9 mouse cellular contexts compared by ENCODE assay signal in genomic region chr1:11413894-11414556, GRCm38 (mm10). TPM values are rescaled to one million over a fixed set of nuclear protein-coding genes. Genes with fewer than 3 reads are reported as not detected.
DNase-seq lines count a peak whose midpoint lies in the region; ATAC-seq and TF ChIP-seq lines count a peak whose summit lies in the region.
"Had no signal": no experiment of that assay in that cellular context is flagged by ENCODE, and none has a peak within 500 bp of the region (broad histone marks: within the 10 kb centered on the region; RNA-seq: fewer than 3 reads in every experiment).

Gene A830018L16Rik, plus strand, starts transcription at chr1:11414105.

- intact Hi-C loops in left cerebral cortex, postnatal 4 days (cut with DNase I): no loop called here

- DNase-seq in heart, embryonic 10.5 days (ENCODE audit: low spot score): peak; percentile 86
- DNase-seq in kidney, adult 8-10 months: peak; percentile 12 to 44
- DNase-seq in left cerebral cortex, postnatal 4 days: peak; percentile 84

- peak within 1 kb of the TSS; percentile 56 for H3K9ac ChIP-seq in midbrain, embryonic 12.5 days (replicated peaks)
- H3K9ac ChIP-seq in stomach, embryonic 15.5 days: peak within 1 kb of the TSS; percentile 29; the same call in 1 of the 2 replicates

- under 1% methylated on average over 50 of the region's 50 CpGs for WGBS in heart, embryonic 10.5 days
- under 1% methylated on average over 50 of the region's 50 CpGs for WGBS in midbrain, embryonic 12.5 days
- under 1% methylated on average over 48 of the region's 50 CpGs for WGBS in stomach, embryonic 15.5 days

- ATAC-seq in cerebellum, adult (ENCODE audit: insufficient number of reproducible peaks, low FRiP score, low TSS enrichment): peak; percentile 85
- peak; percentile 99 for ATAC-seq in midbrain, embryonic 12.5 days (ENCODE audit: low FRiP score, low read depth)
- ATAC-seq in stomach, embryonic 15.5 days (ENCODE audit: insufficient read depth, low FRiP score, low read depth): peak; percentile 93
- no peak for ATAC-seq in erythroblast, adult 5-6 weeks (replicated peaks; ENCODE audit: low FRiP score, poor library complexity, severe bottlenecking)

- H3K4me2 ChIP-seq in midbrain, embryonic 12.5 days (replicated peaks): peak within 1 kb of the TSS; percentile 82
- peak within 1 kb of the TSS; percentile 91 for H3K4me2 ChIP-seq in stomach, embryonic 15.5 days

- no peaks in the 10 kb centered on the region for H3K9me3 ChIP-seq in heart, embryonic 10.5 days
- no peaks in the 10 kb centered on the region for H3K9me3 ChIP-seq in midbrain, embryonic 12.5 days
- H3K9me3 ChIP-seq in stomach, embryonic 15.5 days: no peaks in the 10 kb centered on the region

- peak; percentile 38; the same call in 1 of the 2 replicates for TF ChIP-seq CTCF in embryonic fibroblast, embryonic 13.5 days (IDR thresholded peaks at IDR 0.05; ENCODE audit: borderline replicate concordance, insufficient read depth, low read length)

- no peaks in the 10 kb centered on the region for H3K36me3 ChIP-seq in heart, embryonic 10.5 days
- H3K36me3 ChIP-seq in midbrain, embryonic 12.5 days: no peaks in the 10 kb centered on the region
- H3K36me3 ChIP-seq in stomach, embryonic 15.5 days: no peaks in the 10 kb centered on the region

- H3K4me3 ChIP-seq in embryonic fibroblast, embryonic 13.5 days (ENCODE audit: insufficient read depth, low read length): peak within 1 kb of the TSS; percentile 41
- H3K4me3 ChIP-seq in heart, embryonic 10.5 days: peak within 1 kb of the TSS; percentile 60
- peak within 1 kb of the TSS; percentile 50 for H3K4me3 ChIP-seq in midbrain, embryonic 12.5 days
- H3K4me3 ChIP-seq in stomach, embryonic 15.5 days (replicated peaks): peak within 1 kb of the TSS; percentile 50

- H3K27ac ChIP-seq in embryonic fibroblast, embryonic 13.5 days (ENCODE audit: insufficient read depth, low read length): no peak within 1 kb of the TSS
- H3K27ac ChIP-seq in heart, embryonic 10.5 days: peak within 1 kb of the TSS; percentile 42; the same call in 1 of the 2 replicates
- H3K27ac ChIP-seq in midbrain, embryonic 12.5 days (replicated peaks): no peak within 1 kb of the TSS
- peak within 1 kb of the TSS; percentile 35; the same call in 1 of the 2 replicates for H3K27ac ChIP-seq in stomach, embryonic 15.5 days

- no peaks in the 10 kb centered on the region for H3K4me1 ChIP-seq in embryonic fibroblast, embryonic 13.5 days (ENCODE audit: control insufficient read depth, insufficient read depth, low read length)
- H3K4me1 ChIP-seq in heart, embryonic 10.5 days: no peaks in the 10 kb centered on the region
- peaks cover 7% of the 10 kb centered on the region; the same call in 1 of the 2 replicates for H3K4me1 ChIP-seq in midbrain, embryonic 12.5 days
- H3K4me1 ChIP-seq in stomach, embryonic 15.5 days: no peaks in the 10 kb centered on the region

- H3K27me3 ChIP-seq in heart, embryonic 10.5 days (ENCODE audit: insufficient read depth, poor library complexity, severe bottlenecking): peaks cover 30% of the 10 kb centered on the region
- H3K27me3 ChIP-seq in midbrain, embryonic 12.5 days: peaks cover 21% of the 10 kb centered on the region
- H3K27me3 ChIP-seq in stomach, embryonic 15.5 days (replicated peaks): no peaks in the 10 kb centered on the region; the same call in 1 of the 2 replicates

- TF ChIP-seq POLR2A in embryonic fibroblast, embryonic 13.5 days (IDR thresholded peaks at IDR 0.05; ENCODE audit: low read depth, low read length): no peak

RNA-seq across cellular contexts. Expression of gene A830018L16Rik, which starts in this region (rescaled TPM):
- polyA plus RNA-seq in embryonic fibroblast, embryonic 13.5 days (2011; ENCODE audit: insufficient read length, low read depth, missing spikeins): 0.44 and 0.89 TPM in 2 replicates
- polyA plus RNA-seq in heart, embryonic 10.5 days (2016; fragmentation: Nextera tagmentation; extraction: Ambion mirVana): 0.12 and 0.41 TPM in 2 replicates
- 10 to 100 TPM; 81.9 to 86.8 TPM for total RNA-seq in left cerebral cortex, postnatal 4 days (2021)
- polyA plus RNA-seq in midbrain, embryonic 12.5 days (2016; fragmentation: Nextera tagmentation; extraction: Ambion mirVana): 1.7 and 2.3 TPM in 2 replicates
- polyA plus RNA-seq in stomach, embryonic 15.5 days (2015; fragmentation: Nextera tagmentation; extraction: Ambion mirVana): 12.2 and 13.3 TPM in 2 replicates
- total RNA-seq in erythroblast, adult 5-6 weeks (2015; ENCODE audit: low replicate concordance): not detected in 2 replicates
- 0.26 TPM in 1 of 2 replicates, not detected in the other for total RNA-seq in erythroblast, adult 5-6 weeks (2017; ENCODE audit: low replicate concordance)
- total RNA-seq: liver, adult 2 months had no signal
- polyA plus RNA-seq: liver, adult 2 months had no signal

Comparison
In these comparisons a context has a peak if more than half of its experiments do, and no peak if none do; other contexts are left out.
1. RNA of gene A830018L16Rik (total RNA-seq): 81.9 to 86.8 TPM in left cerebral cortex, postnatal 4 days; 0.26 TPM in erythroblast, adult 5-6 weeks; every median in the first group is over 10 times any median in the second.
2. Peak in DNase-seq, H3K4me3 ChIP-seq and H3K27ac ChIP-seq in heart, embryonic 10.5 days; RNA of the gene not detected or under 1 TPM.
3. DNase-seq: peak in every context shown above with its lines; median percentile 86 in heart, embryonic 10.5 days; 84 in left cerebral cortex, postnatal 4 days; 28 in kidney, adult 8-10 months.
4. Peak in every context shown above with its lines, with median percentiles within 50 percentile points of each other: H3K4me3 ChIP-seq.